Mouse (Mus musculus) frontal cortex, adult (tissue): Measurements from ENCODE around the gene Cyp4f14.
"Not testable (repeated sequence)": the region's sequence is repeated elsewhere in the genome, so short reads cannot be mapped to it uniquely, and the experiment has no call there.

Experiments
- ATAC-seq: cut with Nextera tagmentation; 2 replicates; pipeline ENCODE4 v1.9.2; 2017; ENCODE audit warnings: mild to moderate bottlenecking, moderate library complexity, mixed read lengths; ENCODE audit not compliant: low TSS enrichment

The Cyp4f14 gene

DNA sequence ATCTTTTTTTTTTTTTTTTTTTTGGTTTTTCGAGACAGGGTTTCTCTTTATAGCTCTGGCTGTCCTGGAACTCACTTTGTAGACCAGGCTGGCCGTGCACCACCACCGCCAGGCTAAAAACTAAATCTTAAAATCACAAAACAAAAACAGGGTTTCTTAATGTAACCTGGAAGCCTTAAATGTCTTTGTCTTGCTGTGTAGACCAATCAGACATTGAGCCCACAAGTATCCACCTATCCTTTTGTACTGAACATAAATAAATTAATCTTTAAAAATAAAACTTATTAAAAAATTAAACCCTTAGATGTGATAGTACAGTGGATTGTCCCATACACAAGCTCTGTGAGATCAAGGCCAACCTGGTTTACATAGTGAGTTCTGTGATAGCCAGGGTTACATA, 23.2 kb downstream of the Cyp4f14 start:
- no peak for ATAC-seq

DNA sequence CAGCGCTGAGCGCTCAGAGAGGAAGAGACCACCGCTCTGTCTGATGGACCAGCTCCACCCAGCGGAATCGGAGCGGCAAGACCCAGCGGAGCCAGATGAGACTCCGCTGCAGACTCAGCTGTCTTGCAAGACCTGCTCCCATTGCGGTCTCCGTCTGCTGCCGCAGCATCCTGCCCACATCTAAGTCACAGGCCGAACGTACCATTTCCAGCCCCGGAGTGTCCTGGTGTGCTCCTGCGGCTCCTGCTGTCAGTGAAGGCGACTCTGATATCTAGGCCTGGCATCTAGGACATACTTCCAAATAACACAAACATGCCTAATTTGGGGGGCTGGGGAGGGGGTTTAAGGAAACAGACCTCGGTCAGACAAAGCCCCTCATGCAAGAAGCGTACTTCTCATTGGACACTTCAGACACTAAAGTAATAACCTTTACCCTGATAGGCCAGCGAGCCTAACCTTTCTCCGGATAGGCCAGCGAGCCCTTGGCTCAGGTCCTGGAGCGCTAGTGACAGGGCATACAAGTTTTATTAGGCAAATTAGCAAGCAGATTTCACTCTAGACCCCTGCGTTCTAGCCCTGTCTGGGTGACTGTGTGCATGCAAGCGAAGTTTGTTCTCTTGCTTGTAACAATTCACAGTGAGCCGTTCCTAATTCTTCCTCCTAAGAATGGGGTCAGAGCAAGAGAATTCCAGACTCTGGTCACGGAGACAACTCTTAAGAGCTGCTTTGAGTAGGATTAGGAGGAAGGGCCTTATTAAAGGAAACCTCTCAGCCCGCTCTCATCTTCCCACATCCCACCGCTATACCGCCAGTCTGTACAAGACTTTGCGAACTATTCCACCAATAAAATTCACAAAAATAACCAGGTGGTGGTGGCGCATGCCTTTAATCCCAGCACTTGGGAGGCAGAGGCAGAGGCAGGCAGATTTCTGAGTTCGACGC, 25.6 kb downstream of the Cyp4f14 start, which contains the start of gene Zfp870:
Zfp870 (minus strand) TSS at position 404 of the 942 bp plus-strand sequence.
- peak; percentile 98 for ATAC-seq

DNA sequence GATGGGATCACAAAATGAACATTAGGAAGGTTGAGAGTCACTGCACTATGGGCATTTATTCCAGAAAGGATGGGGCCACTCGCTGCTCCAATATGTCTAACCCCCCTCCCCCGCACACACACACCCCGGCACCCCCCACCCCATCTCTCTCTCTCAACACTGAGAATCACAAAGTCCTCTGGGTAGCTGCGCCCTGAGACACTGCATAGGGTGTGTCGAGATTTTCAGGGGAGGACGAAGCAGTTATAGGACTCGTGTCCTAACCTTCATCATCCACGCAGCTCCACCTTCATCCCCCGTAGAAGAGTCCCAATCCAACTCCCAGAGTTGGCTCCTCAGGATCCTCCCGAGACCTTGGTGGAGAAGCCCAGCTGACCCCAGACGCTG, 26.3 kb downstream of the Cyp4f14 start:
- ATAC-seq: peak; percentile 48

DNA sequence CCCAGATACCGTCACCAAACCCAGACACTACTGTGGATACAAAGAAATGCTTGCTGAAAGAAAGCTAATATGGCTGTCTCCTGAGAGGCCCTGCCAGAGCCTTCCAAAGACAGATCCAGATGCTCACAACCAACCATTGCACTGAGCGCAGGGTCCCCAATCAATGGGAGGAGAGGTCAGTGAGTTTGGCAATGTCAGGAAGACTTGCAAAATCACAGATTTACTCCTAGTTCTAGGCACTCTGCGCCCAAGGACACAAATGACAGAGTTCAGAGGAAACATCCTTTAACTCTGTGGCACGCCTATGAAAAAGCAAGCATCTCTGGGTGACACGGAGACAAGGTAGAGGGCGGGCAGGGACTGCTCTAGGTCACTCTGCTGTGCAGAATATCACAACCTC, 27.5 kb downstream of the Cyp4f14 start:
- ATAC-seq: no peak

DNA sequence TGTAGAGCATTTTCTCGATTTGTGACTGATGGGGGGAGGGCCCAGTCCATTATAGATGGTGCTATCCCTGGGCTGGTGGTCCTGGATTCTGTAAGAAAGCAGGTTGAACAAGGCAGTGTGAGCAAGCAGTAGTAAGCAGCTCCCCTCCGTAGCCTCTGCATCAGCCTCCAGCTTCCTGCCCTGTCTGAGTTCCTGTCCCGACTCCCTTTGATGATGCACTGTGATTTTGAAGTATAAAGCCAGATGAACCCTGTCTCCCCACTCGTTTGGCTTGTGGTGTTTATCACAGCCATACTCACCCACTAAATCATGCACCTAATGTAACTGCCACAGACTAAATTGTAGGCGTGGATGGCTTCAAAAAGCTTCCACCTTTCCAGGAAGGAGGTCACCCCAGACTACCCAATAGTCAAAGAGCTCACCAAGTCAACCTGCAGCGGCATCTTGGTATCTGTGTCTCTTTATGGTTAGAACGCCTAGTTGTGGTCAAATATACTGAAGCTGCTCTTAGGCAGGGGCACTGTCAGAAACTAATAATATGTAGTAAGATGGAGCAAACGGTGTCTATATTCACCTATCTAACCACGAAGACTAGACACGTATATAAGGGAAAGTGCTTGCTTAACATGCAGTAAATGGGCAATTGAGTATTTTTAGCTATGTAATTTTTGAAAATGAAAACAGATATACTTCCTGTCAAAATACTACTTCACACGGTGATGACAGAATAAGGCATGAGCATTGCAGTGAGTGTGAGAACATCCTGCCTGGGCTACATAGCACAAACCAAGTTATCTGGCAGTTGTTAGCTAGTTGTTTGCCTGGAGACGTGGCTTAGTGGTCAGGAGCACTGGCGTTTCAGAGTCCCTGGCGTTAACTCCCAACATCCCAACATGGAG, 36.6 kb downstream of the Cyp4f14 start:
- no peak for ATAC-seq

DNA sequence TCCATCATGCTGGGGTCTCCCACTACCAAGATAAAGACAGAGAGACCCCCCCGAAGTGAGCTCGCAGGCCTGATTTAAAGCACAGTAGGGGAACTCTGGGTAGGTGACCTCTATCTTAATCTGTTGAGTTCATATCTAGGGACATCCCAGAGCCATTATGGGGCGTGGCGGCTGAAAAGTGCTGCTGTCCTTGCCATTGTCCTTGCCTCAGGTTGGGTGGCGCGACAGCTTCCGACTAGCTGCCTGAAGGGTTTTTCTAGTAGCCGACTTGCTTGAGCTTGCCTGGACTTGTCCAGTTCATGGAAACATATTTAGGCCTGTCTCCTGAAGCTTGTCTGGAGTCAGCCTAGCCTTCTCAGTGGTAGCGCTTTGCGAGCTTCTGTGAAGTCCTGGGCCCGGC, 38.4 kb downstream of the Cyp4f14 start:
- ATAC-seq: no peak

DNA sequence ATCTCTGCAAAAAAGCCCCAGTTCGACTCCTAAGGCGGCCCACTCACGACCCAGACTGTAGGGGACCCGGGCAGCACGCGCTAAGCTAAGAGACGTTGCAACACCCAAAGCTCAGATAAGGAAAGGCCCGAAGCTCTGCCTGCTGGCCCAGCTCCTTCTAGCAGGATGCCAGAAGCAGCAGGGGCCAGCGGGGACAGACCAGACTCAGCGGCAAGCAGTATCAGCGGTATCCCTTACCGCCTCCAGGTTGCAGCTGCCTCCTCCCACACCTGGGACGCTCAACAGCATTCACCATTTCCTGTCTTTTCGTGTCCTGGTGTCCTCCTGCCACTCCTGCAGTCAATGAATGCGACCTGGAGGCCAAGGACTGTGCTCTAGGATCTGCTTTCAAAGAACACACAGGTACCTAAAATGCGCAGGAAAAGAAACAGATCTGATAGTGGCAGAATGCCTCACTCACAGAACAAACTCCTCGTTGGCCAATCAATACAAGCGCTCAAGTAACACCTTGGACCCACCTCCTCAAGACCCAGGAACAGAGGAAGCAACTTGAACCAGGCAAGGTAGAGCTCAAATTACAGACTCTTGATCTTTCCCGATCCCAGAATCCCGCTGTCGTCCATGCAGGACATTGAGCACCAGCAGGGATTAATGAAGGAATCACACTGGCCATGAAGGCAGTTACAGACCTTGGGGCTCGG, 39.5 kb downstream of the Cyp4f14 start:
- no peak for ATAC-seq

DNA sequence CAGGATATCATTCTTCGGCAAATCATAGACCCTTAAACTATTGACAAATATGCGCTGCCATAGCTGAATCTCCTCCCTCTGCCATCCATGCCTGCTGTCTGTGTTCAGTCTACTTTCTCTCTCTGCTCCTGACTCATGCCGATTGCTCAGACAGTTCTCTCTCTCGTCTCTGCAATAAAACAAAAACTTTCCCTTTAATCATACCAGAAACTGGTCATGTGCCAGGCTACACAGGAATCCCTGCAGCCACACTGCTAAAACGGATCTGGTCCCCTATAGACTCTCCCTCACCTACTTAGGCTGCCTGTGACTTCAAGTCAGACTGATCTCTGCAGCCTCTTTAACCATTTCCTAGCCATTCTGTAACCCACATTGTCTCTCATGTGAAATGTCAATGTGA, 44.4 kb downstream of the Cyp4f14 start:
- no peak for ATAC-seq

DNA sequence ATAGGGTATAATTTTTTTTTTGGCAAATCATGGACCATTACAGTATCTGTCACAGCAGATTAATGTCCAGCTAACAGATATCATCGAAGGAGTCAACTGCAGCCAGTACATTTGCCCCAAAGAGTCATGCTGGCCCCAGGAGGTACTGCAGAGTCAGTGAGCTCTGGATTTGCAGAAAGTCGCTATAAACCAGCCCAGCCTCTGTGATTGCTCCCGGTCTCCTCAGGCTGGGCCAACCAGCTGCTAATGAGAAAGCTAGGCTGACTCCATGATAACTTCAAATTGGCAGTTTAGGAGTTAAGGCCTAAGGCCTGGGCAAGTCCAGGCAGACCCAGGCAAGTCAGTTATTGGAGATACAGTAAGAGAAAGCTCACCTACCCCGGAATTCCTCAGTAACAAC, 45.1 kb downstream of the Cyp4f14 start:
- ATAC-seq: no peak

DNA sequence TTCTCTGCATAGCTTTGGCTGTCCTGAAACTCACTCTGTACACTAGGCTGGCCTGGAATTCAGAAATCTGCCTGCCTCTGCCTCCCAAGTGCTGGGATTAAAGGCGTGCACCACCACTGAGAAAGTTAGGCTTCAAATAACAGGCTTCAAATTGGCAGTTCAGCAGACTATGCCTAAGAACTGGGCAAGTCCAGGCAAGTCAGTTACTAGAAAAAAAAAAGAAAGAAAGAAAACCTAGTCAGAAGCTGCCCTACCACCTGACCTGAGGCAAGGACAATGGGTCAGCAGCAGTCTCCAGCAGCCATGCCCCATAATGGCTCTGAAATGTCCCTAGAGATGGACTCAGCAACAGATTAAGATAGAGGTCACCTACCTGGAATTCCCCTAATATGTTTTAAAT, 45.7 kb downstream of the Cyp4f14 start:
- no peak for ATAC-seq

DNA sequence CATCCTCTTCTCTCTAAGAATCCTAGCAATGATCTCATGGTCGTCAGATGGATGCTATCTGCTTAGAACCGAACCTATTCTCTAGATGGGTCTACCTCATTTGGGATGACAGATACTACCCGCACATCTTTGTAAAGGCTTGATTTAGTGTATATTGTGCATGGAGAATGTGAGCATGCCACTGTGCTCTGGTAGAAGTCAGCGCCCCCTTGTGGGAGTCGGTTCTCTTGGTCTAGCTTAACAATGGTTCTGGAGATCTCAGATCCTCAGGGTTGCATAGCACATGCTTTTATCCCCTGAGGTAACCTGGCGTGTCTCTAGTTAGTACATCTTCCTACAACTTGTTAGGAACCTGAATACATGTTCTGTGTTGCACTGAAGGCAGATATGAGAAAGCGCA, 49.9 kb downstream of the Cyp4f14 start:
- not testable (repeated sequence) for ATAC-seq

DNA sequence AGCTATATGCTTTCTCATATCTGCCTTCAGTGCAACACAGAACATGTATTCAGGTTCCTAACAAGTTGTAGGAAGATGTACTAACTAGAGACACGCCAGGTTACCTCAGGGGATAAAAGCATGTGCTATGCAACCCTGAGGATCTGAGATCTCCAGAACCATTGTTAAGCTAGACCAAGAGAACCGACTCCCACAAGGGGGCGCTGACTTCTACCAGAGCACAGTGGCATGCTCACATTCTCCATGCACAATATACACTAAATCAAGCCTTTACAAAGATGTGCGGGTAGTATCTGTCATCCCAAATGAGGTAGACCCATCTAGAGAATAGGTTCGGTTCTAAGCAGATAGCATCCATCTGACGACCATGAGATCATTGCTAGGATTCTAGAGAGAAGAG, 60.4 kb downstream of the Cyp4f14 start:
- not testable (repeated sequence) for ATAC-seq
